Mouse (Mus musculus) kidney, postnatal 4 days (tissue): ENCODE data around the gene Lsp1.

ENCODE experiments used
- DNase-seq, 2 experiments: peaks; one replicate each; pipeline ENCODE4 v3.0.0; 2021; ENCODE audit warnings: mixed read lengths in 2 of 2

Lsp1 gene

DNA sequence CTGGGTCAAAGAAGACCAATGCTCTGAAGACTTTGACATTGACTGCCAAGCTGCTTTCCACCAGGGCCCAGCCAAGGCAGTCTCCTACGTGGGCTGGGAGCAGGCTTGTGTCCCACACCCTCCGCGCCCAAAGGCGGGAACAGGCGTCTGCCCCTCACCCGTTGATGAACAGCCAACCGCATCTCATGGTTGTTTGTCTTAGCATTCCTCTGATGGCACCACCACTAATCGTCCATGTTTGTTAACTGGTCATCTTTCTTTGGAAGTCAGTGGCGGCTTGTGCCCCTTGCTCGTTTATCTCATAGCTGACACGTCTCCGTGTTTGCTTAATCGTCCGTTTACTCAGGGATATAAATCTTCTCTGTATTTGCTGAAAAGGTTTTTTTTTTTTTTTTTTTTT, 48.9 kb downstream of the Lsp1 start:
- DNase-seq: peak in 1 of 2 experiments; percentile 60

DNA sequence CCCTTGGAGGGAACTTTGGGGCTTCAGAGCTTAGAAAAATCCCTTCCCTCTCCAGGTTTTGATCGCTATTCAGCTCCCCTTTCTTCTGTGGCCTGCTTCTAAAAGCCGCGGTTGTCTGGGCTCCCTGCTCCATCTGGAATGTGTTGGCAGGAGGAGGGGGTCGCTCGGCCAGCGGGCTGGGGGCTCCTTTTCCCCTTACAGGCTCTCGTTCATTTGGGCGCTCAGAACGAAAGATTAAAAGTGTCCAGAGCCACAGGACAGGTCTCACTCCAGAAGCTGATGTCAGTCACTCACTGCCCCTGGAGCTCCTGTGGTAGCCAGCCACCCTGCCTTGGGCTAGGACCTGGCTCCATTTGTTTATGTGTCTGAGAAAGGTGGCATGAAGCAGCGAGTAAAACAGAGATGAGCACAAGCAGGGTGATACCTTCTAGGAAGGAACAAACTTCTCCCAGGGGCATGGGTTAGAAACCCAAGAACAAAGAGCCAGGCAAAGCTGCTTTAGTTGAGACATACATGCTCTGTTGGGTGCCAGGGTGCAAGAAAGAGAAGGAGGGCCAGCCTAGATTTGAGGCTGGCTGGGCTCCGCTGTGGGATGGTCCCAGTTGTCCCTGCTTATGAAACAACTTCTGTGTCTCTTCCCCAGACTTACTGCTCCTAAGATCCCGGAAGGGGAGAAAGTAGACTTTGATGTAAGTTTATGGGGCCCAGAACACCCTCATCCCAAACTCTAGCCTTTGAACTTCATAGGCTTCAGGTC, 49.6 kb downstream of the Lsp1 start:
- DNase-seq: peak; percentile 55 to 70

DNA sequence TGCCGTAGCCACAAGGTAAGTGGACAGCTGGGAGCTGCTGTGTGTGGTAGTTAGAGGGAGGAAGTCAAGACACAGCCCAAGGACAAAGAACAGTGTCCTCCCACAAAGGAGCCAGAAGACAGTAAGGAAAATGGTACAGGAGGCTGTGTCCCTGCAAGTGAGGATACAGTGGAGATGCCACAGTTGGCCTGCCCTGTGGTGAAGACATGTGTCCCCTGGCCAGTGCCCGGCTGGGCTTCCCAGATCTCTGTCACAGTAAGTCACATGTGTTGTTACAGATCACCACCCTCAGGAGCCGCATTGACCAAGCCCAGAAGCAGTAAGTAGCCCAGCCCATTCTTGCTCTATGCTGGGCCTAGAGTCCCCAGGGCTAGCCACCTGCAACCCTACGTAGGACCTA, 53.4 kb downstream of the Lsp1 start:
- DNase-seq: no peak

DNA sequence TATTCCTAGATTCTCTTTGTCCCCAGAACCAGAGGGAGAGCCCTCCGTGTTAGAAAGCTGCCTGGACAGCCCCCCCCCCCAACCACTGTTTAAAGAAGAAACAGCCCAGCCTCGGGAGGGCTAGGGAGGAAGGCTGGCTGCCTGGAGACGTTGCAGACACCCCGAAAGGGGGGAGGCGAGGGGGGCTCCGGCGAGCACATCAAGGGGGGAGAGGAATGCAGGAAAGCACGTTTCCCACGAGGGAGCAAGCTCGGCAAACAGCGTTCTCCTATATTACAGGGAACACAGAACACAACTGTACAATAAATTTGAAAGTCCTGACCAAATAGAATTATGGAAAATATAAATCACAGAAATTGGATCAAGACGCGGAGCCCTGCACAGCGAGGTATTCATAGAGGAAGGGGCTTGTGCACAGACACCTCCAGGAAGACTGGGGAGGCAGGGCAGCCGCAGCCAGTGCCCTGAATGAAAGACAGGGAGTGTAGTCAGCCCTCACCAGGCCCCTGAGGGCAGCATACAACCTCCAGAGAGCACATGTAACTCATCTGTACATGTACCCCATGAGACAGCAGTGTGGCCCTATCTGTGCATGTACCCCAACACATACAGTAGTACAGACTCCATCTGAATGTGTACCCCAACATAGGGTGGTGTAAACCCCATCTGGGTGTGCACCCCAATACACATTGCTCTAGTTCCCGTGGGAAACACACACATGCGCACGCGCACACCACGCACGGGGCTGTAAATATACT, 55.8 kb downstream of the Lsp1 start:
- DNase-seq: peak; percentile 66 to 75

DNA sequence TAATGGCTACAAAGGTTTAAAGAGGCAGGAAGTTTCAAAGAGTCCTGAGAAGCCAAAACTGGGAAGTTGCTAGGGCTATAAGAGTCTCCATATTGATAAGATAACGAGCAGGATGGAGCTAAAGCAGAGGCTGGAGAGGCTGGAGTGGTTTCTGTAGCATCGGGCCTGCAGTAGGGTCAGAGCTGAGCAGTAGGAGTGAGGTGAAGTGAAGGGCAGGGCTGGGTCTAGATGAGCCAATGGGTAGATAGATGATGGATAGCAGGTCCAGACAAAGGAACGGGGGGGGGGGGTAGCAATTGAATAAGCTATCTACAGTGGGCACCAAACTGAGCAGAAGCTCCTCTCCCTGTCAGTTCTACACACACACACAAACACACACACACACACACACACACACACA, 56.9 kb downstream of the Lsp1 start:
- DNase-seq: no peak

DNA sequence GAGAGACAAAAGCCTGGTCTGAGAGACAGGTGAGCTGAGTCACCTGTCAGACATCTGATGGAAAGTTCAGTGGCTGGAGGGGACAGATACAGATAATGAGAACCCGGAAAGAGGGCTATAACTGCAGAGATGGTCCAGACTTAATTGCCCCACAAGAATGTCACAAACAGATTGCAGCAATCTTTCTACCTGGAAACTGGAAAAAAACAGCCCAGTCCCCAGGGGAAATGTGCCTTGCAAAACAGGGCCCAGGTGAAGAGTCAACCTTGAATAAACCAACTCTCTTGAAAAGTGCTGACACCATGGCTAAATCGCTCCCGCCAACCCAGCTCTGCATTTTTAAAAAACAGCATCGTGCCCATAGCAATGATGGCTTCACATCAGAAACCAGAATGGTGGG, 59.7 kb downstream of the Lsp1 start:
- no peak for DNase-seq

DNA sequence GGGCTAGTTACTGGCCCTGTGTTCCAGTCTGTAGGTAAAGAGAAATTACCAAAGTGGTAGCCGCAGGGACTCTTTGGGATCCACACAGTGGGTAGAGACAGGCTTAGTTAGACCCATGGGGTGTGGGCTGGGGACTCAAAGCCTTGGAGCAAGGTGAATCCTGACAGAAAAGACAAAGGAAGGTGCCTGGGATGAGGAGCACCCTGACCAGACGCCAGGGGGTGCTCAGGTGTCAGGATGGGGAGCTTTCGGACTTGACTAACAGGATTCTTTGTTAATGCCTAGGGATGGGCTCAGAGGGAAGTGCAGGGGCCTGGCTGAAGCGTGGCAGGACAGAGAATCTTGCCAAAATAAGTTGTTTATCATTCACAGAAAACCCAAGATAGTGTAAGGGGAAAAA, 61.7 kb downstream of the Lsp1 start:
- DNase-seq: peak; percentile 80

DNA sequence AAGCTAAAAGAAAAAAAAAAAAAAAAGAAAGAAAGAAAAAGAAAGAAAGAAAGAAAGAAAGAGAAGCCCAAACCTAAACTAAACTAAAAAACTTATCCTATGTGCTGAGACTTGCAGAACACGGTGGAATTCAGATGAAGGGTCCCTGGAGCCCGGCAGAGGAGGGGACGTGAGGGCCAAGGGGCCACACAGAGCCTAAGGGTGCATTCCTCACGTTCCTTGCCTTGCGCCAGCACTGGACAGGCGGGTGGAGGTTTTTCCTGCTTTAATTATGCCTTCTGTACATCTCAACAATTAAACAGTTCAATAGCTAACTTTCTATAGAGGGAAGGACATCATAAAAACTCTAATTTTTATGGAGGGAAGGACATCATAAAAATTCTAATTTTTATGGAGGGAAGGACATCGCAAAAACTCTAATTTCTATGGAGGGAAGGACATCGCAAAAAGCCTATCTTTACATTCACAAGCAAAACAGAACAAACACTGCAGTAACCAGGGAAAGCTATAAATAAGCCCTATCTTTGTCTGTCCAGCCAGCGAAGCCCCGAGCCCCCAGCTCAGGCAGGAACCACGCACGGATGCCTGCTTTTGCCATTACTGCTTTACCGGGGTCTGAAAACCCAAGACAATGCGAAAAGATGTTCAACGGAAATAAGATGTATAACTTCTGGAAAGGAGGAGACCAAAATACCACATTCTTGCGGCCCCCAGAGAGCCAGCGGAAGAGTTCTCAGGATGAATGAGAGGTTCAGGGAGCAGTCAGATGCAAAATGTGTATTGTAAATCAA, 62.8 kb downstream of the Lsp1 start:
- peak; percentile 48 to 62 for DNase-seq

DNA sequence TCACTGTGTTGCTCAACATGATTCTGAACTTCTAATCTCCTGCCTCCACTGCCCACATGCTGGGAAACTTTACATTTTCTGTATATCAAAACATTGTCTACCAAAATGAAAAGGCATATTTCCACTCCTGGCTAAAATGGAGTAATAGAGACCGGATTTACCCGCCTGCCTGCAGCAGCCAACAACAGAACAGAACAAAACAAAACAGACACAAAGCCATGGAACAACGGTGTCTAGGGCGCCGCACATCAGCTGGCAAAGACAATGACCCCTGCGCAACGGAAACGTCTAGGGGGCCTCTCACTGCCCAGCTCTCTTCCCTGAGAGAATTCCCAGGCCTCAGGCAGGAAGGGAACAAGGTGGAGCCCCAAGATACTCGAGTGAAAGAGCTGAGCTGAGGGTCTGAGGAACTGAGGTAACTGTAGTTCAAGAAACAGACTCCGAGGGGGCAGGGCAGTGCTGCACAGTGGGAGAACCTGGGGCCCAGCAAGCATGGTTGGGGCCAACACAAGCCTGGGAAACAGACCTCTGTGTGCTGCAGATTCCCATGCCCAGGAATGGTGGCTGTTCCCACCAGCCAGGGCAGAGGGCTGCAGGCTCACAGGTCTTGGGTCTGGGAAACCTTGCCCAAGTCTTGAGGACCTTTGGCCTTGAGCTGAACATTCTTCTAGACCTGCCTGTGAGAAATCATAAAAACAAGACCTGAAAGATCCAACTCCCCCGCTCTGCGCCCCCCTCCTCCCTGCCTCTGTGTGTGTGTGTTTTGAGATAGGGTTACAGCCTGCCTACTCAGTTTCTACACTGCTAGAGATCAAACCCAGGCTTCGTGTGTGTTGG, 65.0 kb downstream of the Lsp1 start:
- DNase-seq: peak; percentile 50 to 70

DNA sequence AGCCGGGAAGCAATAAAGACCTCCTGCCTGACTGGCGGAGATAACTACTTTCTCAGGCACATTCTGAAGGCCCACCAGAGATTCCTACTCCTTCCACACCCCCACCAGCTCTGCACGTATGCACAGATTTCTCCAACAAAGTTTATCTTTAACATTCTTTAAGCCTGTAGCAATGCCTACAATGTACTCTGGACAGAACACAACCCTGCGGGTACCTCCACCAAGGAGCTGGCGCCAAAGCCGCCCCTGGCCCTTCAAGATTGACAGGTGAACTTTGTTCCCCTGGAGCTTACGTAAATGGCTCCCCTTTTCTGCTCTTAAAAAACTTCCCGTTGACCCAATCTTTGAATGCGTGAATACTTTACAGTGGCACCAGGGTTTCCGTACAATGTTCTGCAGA, 68.7 kb downstream of the Lsp1 start:
- DNase-seq: no peak

DNA sequence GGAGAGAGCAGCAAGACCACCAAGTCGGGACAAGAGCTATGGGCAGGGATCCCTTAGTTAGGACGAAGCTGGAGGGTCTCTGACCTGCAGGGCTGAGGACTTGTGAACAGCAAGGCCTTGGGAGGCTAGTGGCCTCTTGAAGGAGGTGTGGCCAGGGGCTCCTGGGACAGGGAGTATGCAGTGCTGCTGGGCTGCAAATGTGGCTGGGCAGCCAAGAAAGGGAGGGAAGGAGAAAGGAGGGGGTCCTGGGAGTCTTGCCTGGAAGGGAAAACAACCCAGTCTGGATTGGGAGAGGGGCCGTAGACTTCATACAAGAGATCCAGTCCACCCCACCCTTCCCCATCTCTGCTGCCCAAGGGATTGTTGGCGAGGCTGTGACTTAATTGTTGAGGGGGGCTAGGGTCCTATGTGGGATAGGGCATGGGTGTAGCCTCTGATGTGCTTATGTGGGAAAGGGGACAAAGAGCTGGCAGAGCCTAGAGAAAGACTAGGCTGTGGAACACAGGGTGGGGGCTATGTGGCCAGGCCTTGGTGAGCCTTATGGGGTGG, 71.4 kb downstream of the Lsp1 start:
- no peak for DNase-seq

DNA sequence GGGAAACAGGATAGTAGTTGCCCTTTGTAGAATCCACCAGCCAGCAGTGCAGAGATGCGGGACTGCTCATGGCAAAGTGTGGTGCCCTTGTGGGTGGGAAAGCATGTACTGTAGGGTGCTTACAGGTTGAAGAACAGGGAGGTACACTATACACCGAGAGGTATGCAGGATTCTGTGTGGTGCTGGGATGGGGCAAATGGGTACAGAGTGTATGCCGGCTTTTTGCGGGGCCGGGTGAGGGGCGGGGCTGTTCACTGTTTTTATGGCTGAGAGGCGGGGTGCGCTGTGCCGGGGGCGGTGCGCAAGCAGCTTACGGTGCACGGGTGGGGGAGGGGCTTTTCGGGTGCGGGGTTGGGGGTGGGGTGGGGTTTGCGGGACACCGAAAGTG, 72.1 kb downstream of the Lsp1 start, which contains the start of gene Mrpl23:
Gene Mrpl23 (plus strand): TSS at position 16 of the 388 bp plus-strand sequence.
- DNase-seq: no peak

DNA sequence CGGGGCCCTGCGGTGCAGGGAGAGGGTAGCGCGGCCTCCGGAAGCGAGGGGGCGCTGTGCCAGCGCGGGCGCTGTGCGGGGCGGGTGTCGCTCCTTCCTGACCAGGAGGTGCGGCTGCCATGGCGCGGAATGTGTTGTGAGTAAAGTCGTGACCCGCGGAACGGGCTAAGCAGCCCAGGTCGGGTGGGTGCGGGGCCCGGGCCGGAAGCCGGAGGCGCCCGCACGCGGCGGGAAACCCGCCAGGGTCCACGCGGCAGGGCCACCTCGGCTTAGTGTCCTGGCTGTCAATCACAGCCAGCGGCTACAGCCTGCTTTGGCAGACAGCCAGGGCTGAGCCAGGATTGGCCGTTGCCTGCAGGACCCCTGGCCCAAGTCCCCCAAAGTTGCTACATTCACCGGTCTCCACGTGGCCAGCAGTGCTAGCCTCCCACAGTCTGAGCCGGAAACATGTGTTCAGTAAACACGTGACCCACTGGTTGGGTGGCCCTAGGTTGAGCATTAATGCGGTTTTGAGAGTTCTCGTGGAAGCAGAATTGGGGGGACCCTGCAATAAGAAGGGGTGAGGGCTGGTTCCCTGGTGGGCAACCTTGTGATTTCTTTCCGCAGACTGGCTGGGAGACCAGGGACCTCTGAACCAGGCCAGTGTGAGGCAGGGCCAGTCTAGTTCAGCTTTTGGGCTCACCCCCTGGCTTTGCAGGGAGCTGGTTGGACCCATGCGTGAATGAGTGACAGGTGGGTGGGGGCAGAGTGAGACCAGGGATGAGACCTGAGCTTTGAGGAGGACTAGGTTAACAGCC, 72.6 kb downstream of the Lsp1 start:
- peak; percentile 90 to 94 for DNase-seq

DNA sequence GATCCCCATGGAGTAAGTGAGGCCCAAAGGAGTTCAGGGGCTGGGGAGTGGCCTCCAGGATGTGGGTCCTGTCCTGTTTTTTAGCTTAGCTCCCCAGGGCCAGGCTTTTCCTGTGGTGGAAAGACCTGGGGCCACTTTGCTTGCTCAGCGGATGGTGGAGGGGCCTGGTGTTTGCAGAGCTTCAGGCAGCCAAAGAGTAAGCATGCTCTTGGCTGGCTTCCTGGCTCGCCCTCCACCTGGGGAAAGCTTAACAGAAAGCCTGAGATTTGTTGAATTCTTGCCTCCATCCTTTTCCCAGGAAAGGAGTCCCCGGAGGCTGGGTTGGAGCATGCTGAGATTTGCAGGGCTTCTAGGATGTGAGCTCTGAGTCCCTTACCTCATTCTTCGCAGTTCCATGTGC, 74.5 kb downstream of the Lsp1 start:
- DNase-seq: no peak

DNA sequence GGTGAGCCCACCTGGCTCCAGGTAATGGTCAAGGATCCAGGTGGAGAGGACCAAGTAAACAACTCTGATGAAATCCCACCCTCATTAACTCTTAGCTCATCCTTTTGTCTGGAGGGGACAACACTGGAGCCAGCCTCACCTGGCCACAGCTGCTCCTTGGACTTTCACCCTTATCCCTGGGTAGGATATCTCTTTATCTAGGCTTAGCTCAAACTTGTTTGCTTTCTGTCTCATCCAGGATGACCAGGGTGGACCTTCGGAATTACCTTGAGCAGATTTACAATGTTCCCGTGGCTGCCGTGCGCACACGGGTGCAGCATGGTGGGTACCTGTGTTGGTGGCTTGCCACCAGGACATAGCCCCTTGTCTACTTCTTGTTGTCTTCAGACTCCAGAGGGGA, 75.2 kb downstream of the Lsp1 start:
- no peak for DNase-seq

DNA sequence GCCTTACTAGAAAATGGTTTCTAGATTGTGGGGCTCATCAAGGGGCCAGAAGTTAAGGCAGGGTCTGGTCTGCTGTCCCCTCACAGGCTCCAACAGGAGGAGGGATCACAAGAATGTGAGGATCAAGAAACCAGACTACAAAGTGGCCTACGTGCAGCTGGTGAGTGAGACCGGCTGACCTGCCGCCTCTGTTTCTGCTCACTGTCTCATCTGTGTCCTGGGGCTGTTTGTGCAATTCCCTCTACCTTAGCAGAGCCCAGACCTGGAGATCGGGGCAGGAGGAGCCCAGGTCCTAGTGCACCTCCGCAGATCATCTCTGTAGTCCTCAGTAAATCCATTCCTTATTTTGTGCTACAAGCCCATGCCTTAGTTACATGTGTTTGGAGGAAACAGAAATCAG, 76.6 kb downstream of the Lsp1 start:
- no peak for DNase-seq

DNA sequence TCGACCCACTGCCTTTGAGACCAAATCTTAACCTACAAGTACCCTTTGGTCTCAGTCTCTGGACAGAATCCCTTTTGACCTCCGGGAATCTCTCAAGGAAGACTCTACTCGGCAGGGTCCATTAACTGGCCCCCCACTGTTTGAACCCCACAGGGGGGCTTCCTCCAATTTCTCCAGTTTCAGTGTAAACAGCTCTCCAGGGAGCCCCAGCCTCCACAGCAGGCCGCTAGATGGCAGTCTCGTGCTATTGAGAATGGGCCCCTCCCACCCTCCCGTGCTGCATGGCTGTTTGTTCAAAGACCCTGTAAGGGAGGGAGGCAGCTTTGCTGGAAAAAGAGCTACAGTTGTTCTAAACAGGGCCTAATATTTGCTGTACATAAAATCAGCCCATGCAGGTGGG, 77.3 kb downstream of the Lsp1 start:
- peak; percentile 90 to 91 for DNase-seq

DNA sequence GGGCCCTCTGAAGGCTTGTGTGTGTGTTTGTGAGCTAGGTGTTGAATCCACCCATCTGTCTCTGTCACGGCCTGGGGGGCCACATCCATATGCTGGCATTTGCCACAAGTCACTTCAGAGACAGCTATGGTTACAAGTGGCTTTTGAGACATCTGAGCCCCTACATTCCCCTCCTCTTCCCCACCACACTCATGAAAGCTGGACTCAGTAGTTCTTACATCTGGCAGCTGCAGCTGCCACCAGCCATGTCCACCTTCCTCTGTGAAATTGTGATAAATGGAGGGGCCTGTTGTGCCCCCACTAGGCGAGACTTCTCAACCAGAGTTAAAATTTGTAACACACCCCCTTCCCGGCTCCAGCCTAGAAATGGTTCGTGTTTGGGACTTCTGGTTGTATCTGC, 77.7 kb downstream of the Lsp1 start:
- no peak for DNase-seq

DNA sequence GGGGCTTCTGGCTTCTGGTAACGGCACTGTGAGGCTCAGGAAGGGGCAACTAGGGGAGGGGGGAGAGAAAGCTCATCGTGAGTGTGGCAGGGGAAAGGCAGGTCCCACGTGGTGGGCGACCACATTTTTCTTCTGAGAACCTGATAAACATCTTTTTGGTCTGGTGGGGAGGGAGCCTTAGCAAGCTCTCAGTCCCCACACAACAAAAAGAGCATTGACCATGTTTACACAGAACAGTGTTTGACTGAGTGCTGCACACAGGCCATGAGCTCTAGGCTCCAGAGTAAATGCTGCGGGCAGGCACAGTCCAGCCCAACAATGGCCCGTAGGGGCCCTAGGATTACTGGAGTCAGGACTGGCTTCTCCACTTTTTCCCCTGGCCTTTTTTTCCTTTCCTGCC, 78.2 kb downstream of the Lsp1 start:
- DNase-seq: no peak

DNA sequence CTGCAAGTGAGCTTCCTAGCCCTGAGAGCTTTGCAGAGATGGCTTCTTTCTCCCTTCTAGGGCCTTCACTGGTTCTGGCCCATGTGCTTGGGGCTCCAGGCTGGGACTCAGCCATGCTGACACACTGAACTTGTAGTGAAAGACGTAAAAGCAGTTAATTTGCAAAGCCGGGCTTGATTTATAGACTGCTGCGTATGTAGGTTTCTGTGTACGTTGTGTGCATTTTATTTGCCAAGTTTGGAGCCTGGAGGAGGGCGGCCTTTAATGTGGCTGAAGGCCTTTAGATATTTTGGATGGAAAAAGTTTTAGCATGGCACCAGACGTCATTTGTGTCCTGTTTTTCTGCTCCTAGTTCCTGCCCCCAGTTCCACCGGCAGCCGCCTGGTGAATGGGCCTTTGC, 79.2 kb downstream of the Lsp1 start:
- no peak for DNase-seq

DNA sequence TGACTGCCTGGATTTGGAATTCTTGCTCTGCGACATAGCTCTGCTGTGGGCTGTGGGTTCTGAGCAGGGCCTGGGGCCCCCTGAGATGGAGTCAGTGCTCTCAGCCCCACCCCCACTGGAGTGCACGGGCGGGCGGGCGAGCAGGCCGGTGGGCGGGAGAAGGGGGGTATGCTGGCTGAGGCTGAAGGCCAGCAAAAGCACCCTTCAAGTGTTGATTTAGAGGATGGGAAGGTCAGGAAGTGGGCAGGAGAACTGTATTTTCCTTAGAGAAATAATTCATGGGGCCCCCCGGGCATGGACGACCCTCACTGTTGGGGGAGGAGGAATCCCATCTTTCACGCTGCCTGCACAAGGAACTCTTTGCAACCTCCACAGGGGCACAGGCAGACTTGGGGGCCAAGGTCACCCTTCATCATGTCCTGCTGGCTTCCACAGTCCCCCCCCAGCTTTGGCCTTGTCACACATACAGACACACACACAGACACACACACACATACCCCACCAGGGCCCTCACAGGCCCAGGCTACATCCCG, 82.2 kb downstream of the Lsp1 start:
- peak; percentile 68 to 77 for DNase-seq
